Mouse (Mus musculus) heart, embryonic 11.5 days (tissue): Measurements from ENCODE around the gene Rpl22. TPM values are rescaled to one million over a fixed set of nuclear protein-coding genes. Genes with fewer than 3 reads are reported as not detected.

Source experiments
- ATAC-seq: fragments of 200-750 bp; cut with Nextera tagmentation; replicated peaks from 2 replicates; pipeline ENCODE4 v1.8.0; 2017; ENCODE audit warnings: moderate library complexity; ENCODE audit not compliant: insufficient number of reproducible peaks, low FRiP score, low TSS enrichment
- H3K27ac ChIP-seq: fragments of 300-500 bp; sonication (generic); 2 replicates; pipeline ENCODE4 v1.5.1; 2014; ENCODE audit warnings: mild to moderate bottlenecking, low read depth, low read length
- H3K27me3 ChIP-seq: fragments of 300-500 bp; sonication (generic); 2 replicates; pipeline ENCODE4 v1.6.1; 2014; ENCODE audit warnings: mild to moderate bottlenecking, low read length, mixed read lengths; ENCODE audit not compliant: control insufficient read depth, insufficient read depth
- H3K36me3 ChIP-seq: fragments of 300-500 bp; sonication (generic); 2 replicates; pipeline ENCODE4 v1.6.1; 2014; ENCODE audit warnings: mild to moderate bottlenecking, low read length, moderate library complexity, mixed read lengths; ENCODE audit not compliant: control insufficient read depth, insufficient read depth
- H3K4me1 ChIP-seq: fragments of 300-500 bp; sonication (generic); 2 replicates; pipeline ENCODE4 v1.6.1; 2014; ENCODE audit warnings: low read length; ENCODE audit not compliant: control insufficient read depth, insufficient read depth
- H3K4me2 ChIP-seq: fragments of 300-500 bp; sonication (generic); 2 replicates; pipeline ENCODE4 v1.6.1; 2014; ENCODE audit warnings: mild to moderate bottlenecking, moderate library complexity
- H3K4me3 ChIP-seq: fragments of 300-500 bp; sonication (generic); 2 replicates; pipeline ENCODE4 v1.5.1; 2014; ENCODE audit warnings: low read depth, low read length
- H3K9ac ChIP-seq: fragments of 300-500 bp; sonication (generic); 2 replicates; pipeline ENCODE4 v1.6.1; 2014; ENCODE audit warnings: mild to moderate bottlenecking, low read depth, low read length, moderate library complexity
- H3K9me3 ChIP-seq: fragments of 300-500 bp; sonication (generic); replicated peaks from 2 replicates; pipeline ENCODE4 v1.6.1; 2016; ENCODE audit warnings: low read length; ENCODE audit not compliant: control insufficient read depth
- WGBS: fragments of 180-500 bp; shearing (Covaris S2); extraction: QIAGEN DNeasy Blood & Tissue Kit; methylation state at CpG from one replicate; pipeline ENCODE4 v1.1.7; 2014; ENCODE audit not compliant: insufficient replicate concordance; 5-methylcytosine and 5-hydroxymethylcytosine counted together
- polyA plus RNA-seq: library from polyadenylated mRNA; unstranded; fragments of >200 nt; fragmentation: Nextera tagmentation; extraction: Ambion mirVana; gene quantifications from 2 replicates; pipeline ENCODE4 v1.2.1, GENCODE M21; 2014

Gene Rpl22
- polyA plus RNA-seq, 1 experiment from 2014 or later = 300 TPM

DNA sequence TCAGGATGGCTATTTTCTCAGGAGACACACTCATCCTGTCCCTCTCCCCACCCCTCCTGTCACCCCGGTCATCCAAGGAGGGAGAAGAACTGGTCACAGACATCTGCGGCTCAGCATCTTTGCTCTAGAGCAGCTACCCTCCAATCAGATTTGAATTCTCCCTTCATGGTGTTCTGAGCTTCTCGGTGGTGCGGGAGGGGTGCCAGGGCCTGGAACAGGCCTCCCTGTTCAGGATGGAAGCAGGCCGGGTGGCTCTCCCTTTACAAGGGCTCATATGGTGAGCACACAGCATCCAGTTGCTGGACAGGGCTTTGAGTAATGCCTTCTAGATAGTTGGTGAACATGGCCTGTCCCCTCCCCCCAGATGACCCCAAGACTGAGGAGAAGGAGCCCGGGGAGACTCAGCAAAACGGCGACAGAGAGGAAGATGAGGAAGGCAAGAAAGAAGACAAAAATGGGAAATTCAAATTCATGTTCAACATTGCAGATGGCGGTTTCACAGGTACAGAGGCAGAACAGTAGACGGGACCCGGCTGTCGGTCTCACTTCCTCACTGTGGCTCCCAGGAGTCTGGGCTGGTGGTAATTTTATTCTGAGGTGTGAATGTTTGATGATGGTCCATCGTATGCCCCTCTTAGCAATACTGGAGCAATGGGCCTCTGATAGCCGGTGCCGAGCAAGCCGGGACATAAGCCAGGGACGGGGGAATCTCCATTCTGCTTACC, 57.1 kb downstream of the Rpl22 start:
- no peak overlapping the region for H3K4me3 ChIP-seq
- no peaks in the 10 kb centered on the region for H3K4me1 ChIP-seq
- no peak for ATAC-seq
- WGBS = 78% methylated on average over 16 of the region's 17 CpGs
- no peak overlapping the region for H3K9ac ChIP-seq
- no peaks in the 10 kb centered on the region for H3K36me3 ChIP-seq
- no peak overlapping the region for H3K27ac ChIP-seq
- H3K4me2 ChIP-seq = no peak overlapping the region
- peaks cover 2% of the 10 kb centered on the region for H3K27me3 ChIP-seq
- H3K9me3 ChIP-seq = no peaks in the 10 kb centered on the region

Other genes with a start within 250 kb of the Rpl22 start
- gene Tnfrsf25, start 209.8 kb upstream of the Rpl22 start, polyA plus RNA-seq = 0.27 and 0.58 TPM in 2 replicates
- 0.90 and 1.3 TPM in 2 replicates for gene Espn, start 173.4 kb upstream of the Rpl22 start, polyA plus RNA-seq
- gene Hes2, start 166.9 kb upstream of the Rpl22 start, polyA plus RNA-seq = 0.07 TPM in 1 of 2 replicates, not detected in the other
- gene Acot7, start 147.6 kb upstream of the Rpl22 start, polyA plus RNA-seq = 53.1 and 53.6 TPM in 2 replicates
- 7.8 and 9.0 TPM in 2 replicates for gene Gpr153, start 51.5 kb upstream of the Rpl22 start, polyA plus RNA-seq
- gene Hes3, start 34.1 kb upstream of the Rpl22 start, polyA plus RNA-seq = not detected in 2 replicates
- gene Icmt, start 28.5 kb upstream of the Rpl22 start, polyA plus RNA-seq = 15.9 and 22.6 TPM in 2 replicates
- gene Rnf207, start 6.7 kb upstream of the Rpl22 start, polyA plus RNA-seq = 27.4 and 27.5 TPM in 2 replicates
- gene Chd5, start 12.9 kb downstream of the Rpl22 start, polyA plus RNA-seq = 0.04 and 0.07 TPM in 2 replicates
- gene Nphp4, start 151.0 kb downstream of the Rpl22 start, polyA plus RNA-seq = 1.7 and 1.9 TPM in 2 replicates
- gene Kcnab2, start 152.1 kb downstream of the Rpl22 start, polyA plus RNA-seq = 2.2 and 3.5 TPM in 2 replicates